Mouse (Mus musculus) forelimb bud, embryonic 11.5 days (tissue): ENCODE results near the gene Tex33.

Source experiments
- DNase-seq: peaks from one replicate; pipeline ENCODE4 v3.0.0-alpha.2; 2012; ENCODE audit warnings: low read depth, low spot score

Tex33 gene

GRCm38 (mm10) chr15:78395478-78395962 lies at the start of gene Tex33:
Tex33 (minus strand) TSS chr15:78395912.
- DNase-seq, result no peak

- no peak for DNase-seq
Observed at GRCm38 (mm10) chr15:78443857-78444256, 48.1 kb upstream of the Tex33 start.

DNA sequence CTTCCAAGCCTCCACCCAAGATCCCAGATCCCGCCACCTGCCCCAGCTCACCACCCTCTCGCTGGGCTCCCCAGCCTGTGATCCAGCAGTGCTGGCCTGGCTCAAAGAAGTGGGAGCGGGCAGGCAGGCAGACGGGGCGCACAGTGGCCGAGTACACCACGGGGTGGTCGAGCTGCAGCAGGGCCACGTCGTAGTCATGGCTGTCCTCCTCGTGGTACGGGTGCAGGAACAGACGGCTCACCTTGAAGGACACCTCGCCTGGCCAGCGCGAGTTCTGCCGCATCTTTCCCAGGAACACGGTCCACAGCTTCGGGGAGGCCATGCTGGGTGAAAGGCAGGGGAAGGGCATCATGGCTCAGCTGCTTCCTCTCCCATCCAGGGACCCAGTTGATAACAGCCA lies 46.5 kb upstream of the Tex33 start:
- DNase-seq, result no peak

DNA sequence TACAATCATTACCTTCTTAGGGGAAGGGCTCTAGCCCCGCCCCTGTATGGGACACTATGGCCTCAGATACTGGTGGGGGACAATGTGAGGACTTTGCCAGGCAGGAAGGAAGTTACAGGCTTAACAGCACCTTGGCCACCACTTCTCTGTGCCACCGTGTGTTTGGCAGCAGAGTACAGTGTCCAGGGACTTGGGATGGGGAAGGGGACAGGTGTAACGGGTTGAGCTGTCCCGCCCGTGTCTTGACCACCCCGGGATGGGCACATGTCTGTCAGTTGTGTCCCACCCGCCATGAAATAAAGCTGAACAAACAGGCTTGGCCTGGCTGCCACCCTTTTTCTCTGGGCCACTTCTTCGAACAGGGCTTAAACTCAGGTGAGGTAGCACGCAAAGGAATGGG lies 43.3 kb upstream of the Tex33 start:
- DNase-seq, result no peak

DNA sequence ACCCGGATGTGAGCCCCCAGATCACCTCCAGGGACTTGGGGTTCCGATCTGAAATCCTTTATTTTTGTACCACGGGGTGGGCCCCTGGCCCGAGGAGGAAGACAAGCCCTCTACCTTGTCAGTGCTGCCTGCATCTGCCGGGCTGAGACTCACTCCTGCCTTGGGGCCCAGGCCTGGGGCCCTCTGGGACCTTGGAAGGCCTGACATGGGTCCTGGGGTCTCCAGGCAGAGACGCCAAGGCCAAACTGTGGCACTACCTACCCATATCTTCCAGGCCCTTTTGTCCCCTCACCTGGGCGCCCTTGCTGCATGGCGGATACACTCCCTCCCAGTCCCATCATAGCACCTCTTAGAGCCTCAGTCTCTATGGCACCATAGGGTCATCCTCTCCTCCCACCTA lies 42.8 kb upstream of the Tex33 start:
- no peak for DNase-seq

DNA sequence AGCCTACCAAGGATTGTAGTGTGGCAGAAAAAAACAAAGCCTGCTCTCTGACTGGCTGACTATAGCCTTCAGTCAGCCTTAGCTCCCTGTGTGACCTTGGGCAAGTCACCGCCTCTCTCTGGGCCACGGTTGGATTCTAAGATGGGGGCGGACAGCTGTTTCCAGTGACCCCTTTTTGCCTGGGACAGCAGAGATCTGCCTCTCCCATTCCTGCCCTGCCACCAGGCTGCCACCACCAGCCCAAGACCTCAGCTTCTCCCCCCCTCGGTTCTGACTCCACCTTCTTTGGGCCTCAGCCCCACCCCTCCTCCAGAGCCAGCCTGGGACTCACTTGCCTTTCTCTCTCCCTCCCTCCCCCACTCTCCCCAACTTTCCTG lies 42.3 kb upstream of the Tex33 start:
- no peak for DNase-seq

DNA sequence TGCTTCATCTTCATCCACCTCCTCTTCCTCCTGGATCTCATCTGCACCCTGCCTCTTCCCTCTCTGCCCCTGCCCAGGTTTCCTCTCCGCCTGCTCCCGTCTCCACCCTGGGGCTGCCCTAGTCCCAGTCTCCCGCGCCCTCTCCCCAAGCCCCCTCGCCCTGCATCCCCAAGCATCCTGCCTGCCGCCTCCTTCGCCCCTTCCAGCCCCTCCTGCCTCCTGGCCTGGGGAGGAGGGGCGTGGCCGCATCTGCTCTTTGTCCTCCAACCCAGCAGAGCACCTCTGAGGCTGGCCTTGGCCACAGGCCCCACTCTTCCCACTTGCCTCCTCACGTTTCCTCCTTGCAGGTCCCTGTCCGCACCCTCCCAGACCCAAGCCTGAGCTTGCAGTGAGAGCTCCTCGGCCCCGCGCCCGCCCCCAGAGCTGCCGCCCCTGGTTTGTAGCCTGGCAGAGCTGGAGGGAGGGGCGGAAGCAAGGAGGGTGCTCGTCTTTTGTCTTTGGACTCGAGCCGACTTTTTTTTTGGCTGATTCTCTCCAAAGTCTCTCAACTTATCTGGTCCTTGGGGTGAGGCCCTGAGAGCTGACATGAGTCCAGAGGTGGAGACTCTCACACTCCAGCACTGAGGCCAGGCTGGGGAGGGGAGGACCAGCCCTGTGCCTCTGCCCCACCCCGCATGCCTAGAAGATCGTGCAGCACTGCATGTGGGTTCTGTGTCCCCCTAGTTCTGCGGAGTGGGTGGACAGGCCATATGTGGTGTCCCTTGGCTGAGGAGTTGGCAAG lies 41.7 kb upstream of the Tex33 start:
- no peak for DNase-seq

DNA sequence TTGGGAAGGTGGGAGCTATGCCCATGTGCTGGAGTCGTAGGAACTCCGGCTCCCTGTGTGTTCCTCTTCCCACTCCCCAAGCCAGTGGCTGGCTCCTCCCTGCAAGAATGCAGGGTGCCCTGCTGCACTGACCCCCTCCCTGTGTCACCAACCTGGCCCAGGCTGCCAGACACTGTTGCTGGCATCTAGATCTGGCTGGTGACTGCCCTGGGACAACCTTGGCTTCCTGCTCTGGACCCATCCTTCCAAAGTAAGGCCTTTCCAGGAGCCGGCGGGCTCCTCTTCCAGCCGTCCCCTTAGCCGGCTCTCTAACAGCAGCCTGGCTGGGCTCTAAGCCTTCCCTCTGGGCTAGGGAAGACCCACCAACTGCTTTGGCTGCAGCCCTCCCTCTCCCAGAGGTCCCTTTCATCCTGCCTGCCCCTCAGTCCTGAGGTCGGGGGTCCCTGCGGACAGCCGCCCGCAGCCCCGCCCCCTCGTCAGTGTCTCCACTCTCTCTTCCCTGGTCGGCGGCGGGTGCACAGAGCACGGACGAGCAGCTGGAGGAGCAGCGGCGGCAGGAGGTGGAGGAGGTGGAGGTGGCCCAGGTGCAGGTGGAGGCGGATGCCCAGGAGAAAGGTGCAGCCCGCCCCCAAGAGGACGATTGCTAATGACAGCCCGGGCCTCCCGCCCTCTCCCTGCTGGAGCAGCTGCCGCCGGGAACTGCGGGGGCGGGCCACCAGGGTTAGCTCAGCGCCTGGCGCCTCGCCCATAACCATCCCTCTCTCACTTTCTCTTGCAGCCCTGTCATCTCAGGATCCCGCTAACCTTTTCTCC lies 40.9 kb upstream of the Tex33 start:
- DNase-seq, result peak; percentile 24

DNA sequence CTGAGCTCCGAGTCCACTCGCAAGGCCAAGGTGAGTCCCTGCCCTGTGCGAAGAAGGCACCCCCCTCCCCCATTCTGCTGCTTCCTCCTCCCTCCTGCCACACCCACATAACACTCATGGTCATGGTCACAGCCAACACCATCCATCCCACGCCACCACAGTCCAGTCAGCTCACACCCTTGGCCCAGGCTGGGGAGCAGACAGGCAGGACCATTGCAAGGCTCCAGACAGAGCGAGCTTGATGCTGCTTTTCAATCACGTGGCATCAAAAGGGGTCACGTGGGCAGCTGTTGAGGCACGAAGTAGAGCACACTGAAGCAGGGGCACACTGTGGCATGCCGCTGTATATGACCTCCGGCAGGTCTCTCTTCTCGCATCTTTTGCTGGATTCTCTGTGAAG lies 40.0 kb upstream of the Tex33 start:
- no peak for DNase-seq

DNA sequence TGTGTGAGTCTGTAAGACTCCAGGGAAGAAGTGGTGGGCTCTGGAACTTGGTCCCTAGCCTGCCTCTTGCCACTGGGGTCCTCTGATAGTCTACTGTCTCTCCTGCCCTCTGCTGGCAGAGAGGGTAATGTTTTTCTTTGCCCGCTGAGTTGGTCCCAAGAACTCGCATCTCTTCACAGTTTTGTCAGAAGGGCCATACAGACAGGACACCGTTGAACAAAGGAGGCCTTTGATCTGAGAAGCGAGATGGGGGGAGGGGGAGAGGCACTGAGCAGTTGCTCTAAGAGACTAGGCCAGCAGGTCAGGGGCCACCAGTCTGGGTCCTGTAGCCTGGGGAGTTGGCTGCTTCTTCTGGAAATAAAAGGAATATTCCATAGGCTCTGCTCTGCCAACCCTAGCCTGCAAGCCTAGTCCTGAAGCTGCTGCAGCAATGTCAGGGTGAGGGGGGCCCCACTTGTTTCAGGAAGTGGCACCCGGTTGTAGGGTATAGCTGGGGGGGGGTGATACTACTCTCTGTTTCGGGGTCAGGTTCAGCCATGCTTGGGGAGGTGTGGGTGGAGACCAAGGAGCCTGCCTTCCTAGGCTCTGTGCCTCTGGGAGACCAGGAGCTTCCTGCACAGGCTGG lies 39.3 kb upstream of the Tex33 start:
- DNase-seq, result peak; percentile 48

- no peak for DNase-seq
Observed at GRCm38 (mm10) chr15:78431541-78432121, 35.9 kb upstream of the Tex33 start.

- no peak for DNase-seq
Observed at GRCm38 (mm10) chr15:78430874-78431273, 35.2 kb upstream of the Tex33 start.

GRCm38 (mm10) chr15:78429871-78430622 lies 34.3 kb upstream of the Tex33 start:
- no peak for DNase-seq

DNA sequence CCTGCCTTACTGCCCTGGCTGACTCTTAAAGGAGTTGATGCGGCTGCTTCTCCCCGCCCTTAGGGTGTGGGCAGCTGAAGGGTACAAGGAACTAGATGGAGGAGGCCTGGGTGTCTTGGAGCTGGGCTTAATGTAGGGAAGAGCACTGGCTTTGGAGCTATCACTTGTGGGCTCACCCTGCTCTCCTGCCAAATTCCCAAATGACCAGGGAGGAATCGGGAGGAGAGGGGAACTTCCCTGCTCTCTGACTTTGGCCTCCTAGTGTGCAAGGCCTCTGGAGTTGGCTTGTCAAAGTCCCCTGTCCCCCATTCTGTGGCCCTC lies 33.4 kb upstream of the Tex33 start:
- no peak for DNase-seq

GRCm38 (mm10) chr15:78428391-78429138 lies 32.9 kb upstream of the Tex33 start, which contains the start of gene Kctd17:
Kctd17 (plus strand) TSS chr15:78428564.
- DNase-seq, result peak; percentile 49

DNA sequence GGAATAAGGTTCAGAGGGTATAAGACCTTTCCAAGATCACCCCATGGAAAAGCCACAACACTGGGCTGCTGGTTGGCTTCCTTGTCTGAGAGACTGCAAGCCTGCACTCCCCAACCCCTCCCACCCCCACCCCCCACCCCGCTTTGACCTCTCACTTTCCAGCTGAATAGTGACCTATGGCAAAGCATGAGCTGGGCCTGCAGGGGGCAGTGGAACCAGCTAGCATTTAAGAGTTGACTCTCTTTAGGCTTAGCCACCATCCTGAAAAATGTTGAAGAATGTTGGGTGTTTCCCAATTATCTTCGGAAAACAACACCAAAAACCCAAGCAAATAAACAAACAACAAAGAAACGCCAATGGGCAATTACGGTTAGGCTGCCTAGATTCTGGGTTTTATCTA lies 29.5 kb upstream of the Tex33 start:
- DNase-seq, result no peak

- no peak for DNase-seq
Observed at GRCm38 (mm10) chr15:78424507-78424906, 28.8 kb upstream of the Tex33 start.

GRCm38 (mm10) chr15:78422046-78422956 lies 26.6 kb upstream of the Tex33 start:
- DNase-seq, result peak; percentile 70

GRCm38 (mm10) chr15:78420395-78420794 lies 24.7 kb upstream of the Tex33 start:
- no peak for DNase-seq

DNA sequence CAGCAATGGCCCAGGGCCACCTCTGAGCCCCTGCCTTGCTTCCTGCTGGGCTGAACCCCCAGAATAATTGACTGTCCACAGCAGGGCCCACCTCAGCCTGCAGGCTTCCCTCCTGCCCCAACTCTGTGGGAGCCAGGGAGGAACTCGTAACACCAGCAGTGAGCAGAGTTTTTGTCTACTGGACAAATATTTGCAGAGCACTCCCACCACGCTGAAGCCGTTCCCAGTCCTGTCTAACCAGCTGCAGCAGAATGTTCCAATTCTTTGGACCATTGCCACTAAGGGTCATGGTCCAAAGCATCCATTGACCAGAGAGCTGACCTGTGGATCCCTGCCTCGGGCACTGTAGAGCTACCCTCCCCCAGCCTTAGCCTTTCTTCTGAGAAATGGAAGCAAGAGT lies 21.2 kb upstream of the Tex33 start:
- no peak for DNase-seq
